Mouse (Mus musculus) A20 (cell line): ENCODE measurements around the gene Hoxa5.

Source experiments
- DNase-seq: peaks from one replicate; pipeline ENCODE4 v3.0.0-alpha.2; 2011; ENCODE audit warnings: low read depth, low spot score

Hoxa5 gene

GRCm38 (mm10) chr6:52227470-52228222, 23.3 kb upstream of the Hoxa5 start:
- no peak for DNase-seq

- DNase-seq = no peak
Measured at GRCm38 (mm10) chr6:52226569-52227257, 22.3 kb upstream of the Hoxa5 start.

- peak; percentile 97 for DNase-seq
Measured at GRCm38 (mm10) chr6:52225612-52226568, 21.5 kb upstream of the Hoxa5 start.

- peak; percentile 62 for DNase-seq
Measured at GRCm38 (mm10) chr6:52224895-52225611, 20.7 kb upstream of the Hoxa5 start.

GRCm38 (mm10) chr6:52223939-52224760, 19.8 kb upstream of the Hoxa5 start:
- DNase-seq = no peak

GRCm38 (mm10) chr6:52222729-52223128, 18.3 kb upstream of the Hoxa5 start:
- DNase-seq = no peak

- no peak for DNase-seq
Measured at GRCm38 (mm10) chr6:52221993-52222685, 17.8 kb upstream of the Hoxa5 start.

GRCm38 (mm10) chr6:52221337-52221992, 17.1 kb upstream of the Hoxa5 start, which contains the start of gene Hoxa7:
Hoxa7 (minus strand) TSS chr6:52221854.
- DNase-seq = peak; percentile 92

GRCm38 (mm10) chr6:52220865-52221310, 16.5 kb upstream of the Hoxa5 start:
- no peak for DNase-seq

GRCm38 (mm10) chr6:52220003-52220864, 15.8 kb upstream of the Hoxa5 start:
- no peak for DNase-seq

GRCm38 (mm10) chr6:52219234-52219942, 15.0 kb upstream of the Hoxa5 start:
- no peak for DNase-seq

GRCm38 (mm10) chr6:52218643-52219215, 14.3 kb upstream of the Hoxa5 start:
- no peak for DNase-seq

GRCm38 (mm10) chr6:52217895-52218642, 13.7 kb upstream of the Hoxa5 start:
- DNase-seq = no peak

GRCm38 (mm10) chr6:52217459-52217768, 13.0 kb upstream of the Hoxa5 start:
- peak; percentile 94 for DNase-seq

GRCm38 (mm10) chr6:52216691-52217458, 12.5 kb upstream of the Hoxa5 start:
- peak; percentile 88 for DNase-seq
